Mouse (Mus musculus) layer of hippocampus, adult 11-12 months (tissue): ENCODE results near the gene Olfr74.
"Not testable (repeated sequence)": the region's sequence is repeated elsewhere in the genome, so short reads cannot be mapped to it uniquely, and the experiment has no call there.

Source experiments
- DNase-seq: peaks from one replicate; pipeline ENCODE4 v3.0.0; 2022; ENCODE audit warnings: low spot score

The Olfr74 gene

DNA sequence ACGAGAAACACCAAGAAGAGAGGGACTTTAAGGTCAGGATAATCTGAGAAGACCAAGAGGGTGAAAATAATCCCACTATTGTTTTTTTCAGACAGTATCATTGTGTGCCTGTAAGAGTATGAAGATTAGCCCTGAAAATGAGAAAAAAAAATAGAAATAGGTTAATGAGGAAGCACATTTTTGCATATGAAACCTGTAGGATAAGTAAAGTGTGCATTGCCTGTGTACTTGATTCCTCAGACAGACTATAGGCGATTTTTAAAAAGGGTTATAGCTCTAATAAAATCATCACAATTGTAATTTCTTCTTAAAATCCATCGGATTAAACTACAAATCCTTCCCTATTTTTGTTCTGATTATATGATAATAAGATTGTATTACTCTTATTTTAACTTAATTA is at the start of gene Olfr74:
Olfr74 (minus strand) TSS at position 101 of the 400 bp plus-strand sequence.
- no peak for DNase-seq

DNA sequence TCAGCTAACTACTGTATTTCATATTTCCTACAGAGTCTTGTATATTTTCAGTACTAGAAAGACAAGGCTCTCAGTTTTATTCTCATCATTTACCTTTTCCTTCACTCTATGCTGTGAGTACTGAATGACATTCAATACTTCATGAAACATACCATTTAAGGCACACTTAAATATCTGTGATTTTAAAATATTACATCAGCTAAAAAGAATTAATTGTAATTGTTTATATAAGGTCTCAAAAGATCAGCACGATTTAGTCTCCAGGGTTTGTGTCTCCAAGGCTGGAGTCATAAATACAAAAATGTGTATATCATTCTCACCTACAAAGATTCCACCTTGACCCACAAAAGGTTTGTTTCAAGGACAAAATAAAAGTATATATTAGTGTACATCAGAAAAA is 48.0 kb upstream of the Olfr74 start, which contains the start of gene Olfr1161:
Olfr1161 (plus strand) TSS at position 301 of the 400 bp plus-strand sequence.
- DNase-seq, result not testable (repeated sequence)

GRCm38 (mm10) chr2:88007515-88008318 is 33.3 kb upstream of the Olfr74 start, which contains the start of gene Olfr1160:
TSS of gene Olfr1160 (minus strand) at chr2:88008268.
- DNase-seq, result no peak

DNA sequence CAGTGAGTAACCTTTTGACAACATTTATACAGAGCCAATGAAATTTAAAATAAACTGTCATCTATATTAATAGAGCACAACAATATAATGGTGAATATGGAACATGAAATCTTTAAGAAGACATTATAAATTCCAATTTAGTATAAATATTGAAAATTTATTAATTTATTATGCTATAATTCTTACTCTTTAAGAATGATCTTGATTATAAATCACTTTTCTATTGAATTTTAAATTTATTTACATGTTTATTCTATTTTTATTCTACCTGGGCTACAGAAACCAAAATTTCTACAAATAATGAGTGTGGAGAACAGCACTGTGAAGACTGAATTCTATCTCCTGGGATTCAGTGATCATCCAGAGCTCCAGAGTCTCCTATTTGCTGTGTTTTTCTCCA is 15.3 kb upstream of the Olfr74 start, which contains the start of gene Olfr1158:
Olfr1158 (plus strand) TSS at position 301 of the 400 bp plus-strand sequence.
- no peak for DNase-seq

GRCm38 (mm10) chr2:87968199-87968598 is 6.3 kb downstream of the Olfr74 start, which contains the start of gene Olfr1157:
TSS of gene Olfr1157 (minus strand) at chr2:87968299.
- no peak for DNase-seq

GRCm38 (mm10) chr2:87953000-87953399 is 21.5 kb downstream of the Olfr74 start, which contains the start of gene Olfr1156:
TSS of gene Olfr1156 (minus strand) at chr2:87953100.
- no peak for DNase-seq

- DNase-seq, result no peak
These were observed 29.4 kb downstream of the Olfr74 start, which contains the start of gene Olfr1155 for GRCm38 (mm10) chr2:87945037-87945436. TSS of gene Olfr1155 (minus strand) at chr2:87945137.
